Mouse (Mus musculus) limb, embryonic 13.5 days (tissue): ENCODE data around the gene Tmprss2. TPM values are rescaled to one million over a fixed set of nuclear protein-coding genes. Genes with fewer than 3 reads are reported as not detected.

Source experiments
- ATAC-seq: fragments of 200-750 bp; cut with Nextera tagmentation; 2 replicates; pipeline ENCODE4 v1.8.0; 2017; ENCODE audit warnings: low read depth, moderate number of reproducible peaks, moderate TSS enrichment; ENCODE audit not compliant: low FRiP score
- H3K27ac ChIP-seq: fragments of 300-500 bp; sonication (generic); 2 replicates; pipeline ENCODE4 v1.5.1; 2015; ENCODE audit warnings: inconsistent platforms, mild to moderate bottlenecking, moderate library complexity
- H3K27me3 ChIP-seq: fragments of 300-500 bp; sonication (generic); 2 replicates; pipeline ENCODE4 v1.6.1; 2015; ENCODE audit warnings: mild to moderate bottlenecking, inconsistent platforms
- H3K36me3 ChIP-seq: fragments of 300-500 bp; sonication (generic); 2 replicates; pipeline ENCODE4 v1.6.1; 2015; ENCODE audit warnings: inconsistent platforms, mild to moderate bottlenecking, moderate library complexity
- H3K4me1 ChIP-seq: fragments of 300-500 bp; sonication (generic); 2 replicates; pipeline ENCODE4 v1.6.1; 2015; ENCODE audit warnings: inconsistent platforms
- H3K4me2 ChIP-seq: fragments of 300-500 bp; sonication (generic); replicated peaks from 2 replicates; pipeline ENCODE4 v1.6.1; 2015; ENCODE audit warnings: inconsistent platforms, mild to moderate bottlenecking, moderate library complexity
- H3K4me3 ChIP-seq: fragments of 300-500 bp; sonication (generic); 2 replicates; pipeline ENCODE4 v1.5.1; 2015; ENCODE audit warnings: moderate library complexity, mild to moderate bottlenecking, inconsistent platforms
- H3K9ac ChIP-seq: fragments of 300-500 bp; sonication (generic); 2 replicates; pipeline ENCODE4 v1.6.1; 2015; ENCODE audit warnings: mild to moderate bottlenecking, inconsistent platforms
- H3K9me3 ChIP-seq: fragments of 300-500 bp; sonication (generic); 2 replicates; pipeline ENCODE4 v1.6.1; 2016; ENCODE audit warnings: inconsistent platforms
- WGBS: fragments of 180-500 bp; shearing (Covaris S2); methylation state at CpG from one replicate; pipeline ENCODE4 v1.1.7; 2015; 5-methylcytosine and 5-hydroxymethylcytosine counted together
- polyA plus RNA-seq: library from polyadenylated mRNA; unstranded; fragments of >200 nt; fragmentation: Nextera tagmentation; extraction: Ambion mirVana; gene quantifications from 2 replicates; pipeline ENCODE4 v1.2.1, GENCODE M21; 2015

Tmprss2 gene
- polyA plus RNA-seq, 1 experiment from 2014 or later: 1.4 TPM

- Histone ChIP-seq H3K9me3 (no peaks in the 10 kb centered on the region), H3K4me1 (no peaks in the 10 kb centered on the region), H3K4me2 (no peak overlapping the region), H3K27ac (no peak overlapping the region), H3K9ac (no peak overlapping the region), H3K27me3 (no peaks in the 10 kb centered on the region), H3K36me3 (no peaks in the 10 kb centered on the region), H3K4me3 (no peak overlapping the region)
- 79% methylated on average over 3 of the region's 3 CpGs for WGBS
- no peak for ATAC-seq
Observed at GRCm38 (mm10) chr16:97516341-97516740, 94.7 kb downstream of the Tmprss2 start.

Other genes starting within 250 kb of the Tmprss2 start
- gene Mx1, start 148.3 kb downstream of the Tmprss2 start, polyA plus RNA-seq: 0.24 and 0.31 TPM in 2 replicates
- gene Fam3b, start 96.4 kb downstream of the Tmprss2 start, polyA plus RNA-seq: not detected in 2 replicates
- 7.7 and 9.8 TPM in 2 replicates for gene Ripk4, start 152.6 kb upstream of the Tmprss2 start, polyA plus RNA-seq
- gene Prdm15, start 240.7 kb upstream of the Tmprss2 start, polyA plus RNA-seq: 12.7 and 15.3 TPM in 2 replicates